Mouse (Mus musculus) liver, adult 2 months (tissue): Measurements from ENCODE around the gene Itpr2.

Experiments
- CTCF ChIP-seq: fragments of 200-500 bp; IDR thresholded peaks from 2 replicates; pipeline ENCODE4 v1.5.1; 2011; ENCODE audit warnings: low read depth, low read length, control low read depth
- POLR2A ChIP-seq: fragments of 200-500 bp; IDR thresholded peaks from 2 replicates; pipeline ENCODE4 v1.6.1; 2011; ENCODE audit warnings: low read length, control low read depth; ENCODE audit not compliant: insufficient read depth; ENCODE audit errors: extremely low read depth

DNA sequence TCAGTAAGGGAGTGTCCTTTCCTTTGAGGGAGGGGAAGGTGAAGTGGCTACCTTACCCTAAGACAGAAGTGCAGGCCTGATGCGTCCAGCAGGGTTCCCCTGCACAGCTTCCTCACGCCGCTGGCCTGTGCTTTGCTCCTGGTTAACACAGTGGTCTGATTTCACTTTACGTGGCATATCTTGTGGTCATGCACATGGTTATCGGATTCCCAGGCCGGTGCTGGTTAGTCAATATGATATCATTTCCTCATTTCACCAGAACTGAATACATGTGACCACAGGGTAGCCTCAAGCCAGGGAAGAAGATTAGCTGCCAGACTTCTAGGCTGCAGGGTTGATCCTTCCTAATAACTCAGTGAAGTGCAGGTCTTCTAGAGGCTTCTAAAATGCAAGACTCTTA, 381.9 kb downstream of the Itpr2 start:
- no peak for TF ChIP-seq POLR2A
- no peak for TF ChIP-seq CTCF
